Mouse (Mus musculus) adrenal gland, postnatal 0 days (tissue): Measurements from ENCODE around the gene Arhgef12. TPM values are rescaled to one million over a fixed set of nuclear protein-coding genes. Genes with fewer than 3 reads are reported as not detected.

Experiments used
- polyA plus RNA-seq: library from polyadenylated mRNA; unstranded; fragments of >200 nt; fragmentation: Nextera tagmentation; extraction: Ambion mirVana; gene quantifications from 2 replicates; pipeline ENCODE4 v1.2.1, GENCODE M21; 2015

Gene Arhgef12
- polyA plus RNA-seq = 8.1 and 11.2 TPM in 2 replicates

GRCm38 (mm10) chr9:43107187-43107517 is at the start of gene Arhgef12:
Gene Arhgef12 (minus strand): TSS chr9:43107239.

GRCm38 (mm10) chr9:43116134-43116996 is 9.3 kb upstream of the Arhgef12 start, which contains the start of gene Tmem136:
Gene Tmem136 (minus strand): TSS chr9:43116570.

GRCm38 (mm10) chr9:42943781-42944535 is 163.1 kb downstream of the Arhgef12 start, which contains the start of gene Grik4:
Gene Grik4 (minus strand): TSS chr9:42944493.

Other genes with a start within 250 kb of the Arhgef12 start
- gene Grik4, start 162.7 kb downstream of the Arhgef12 start, polyA plus RNA-seq = 0.49 and 1.4 TPM in 2 replicates
- gene Tmem136, start 9.3 kb upstream of the Arhgef12 start, polyA plus RNA-seq = 3.8 and 5.2 TPM in 2 replicates
- gene Pou2f3, start 103.1 kb upstream of the Arhgef12 start, polyA plus RNA-seq = 0.13 and 0.18 TPM in 2 replicates
- 32.9 and 50.5 TPM in 2 replicates for gene Oaf, start 132.7 kb upstream of the Arhgef12 start, polyA plus RNA-seq
- gene Trim29, start 203.6 kb upstream of the Arhgef12 start, polyA plus RNA-seq = 0.09 and 0.33 TPM in 2 replicates